Mouse (Mus musculus): Measurements from ENCODE around the gene Acbd3.
A peak's percentile ranks its signal among the peaks of the same experiment; 100 is the strongest.

DNA sequence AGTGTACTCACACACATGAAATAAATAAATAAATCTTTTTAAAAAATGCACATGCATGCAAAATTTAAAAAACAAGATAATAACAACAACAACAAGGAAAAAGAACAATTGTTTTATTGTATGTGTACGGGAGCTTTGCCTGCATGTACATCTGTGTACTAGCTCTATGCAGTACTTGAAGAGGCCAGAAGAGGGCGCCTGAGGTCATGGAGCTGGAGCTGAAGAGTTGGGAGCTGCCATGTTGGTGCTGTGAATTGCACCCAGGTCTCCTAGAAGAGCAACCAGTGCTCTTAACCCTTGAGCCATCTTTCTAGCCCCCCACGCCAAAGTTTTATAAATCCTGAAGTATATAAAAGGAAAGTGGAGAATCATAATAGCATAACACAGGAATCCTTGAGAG, 48.8 kb downstream of the Acbd3 start:
- TF ChIP-seq CTCF (IDR thresholded peaks at IDR 0.05; ENCODE audit: extremely low read depth, insufficient read depth, insufficient read length, insufficient replicate concordance) (peak; percentile 35; the same call in 1 of the 2 replicates), POLR2A (IDR thresholded peaks at IDR 0.05; ENCODE audit: low read depth, low read length) (no peak)

Measured in spleen, adult 2 months (tissue).